Mouse (Mus musculus) cerebellum, adult 11-12 months (tissue): Measurements from ENCODE around the gene Ntn4.
A peak's percentile ranks its signal among the peaks of the same experiment; 100 is the strongest.

Experiments used
- DNase-seq: peaks from one replicate; pipeline ENCODE4 v3.0.0; 2022

Ntn4 gene

GRCm38 (mm10) chr10:93640521-93640952 is at the start of gene Ntn4:
Gene Ntn4 (plus strand): TSS chr10:93640681.
- no peak for DNase-seq

- peak; percentile 39 for DNase-seq
These were observed 48.0 kb upstream of the Ntn4 start for GRCm38 (mm10) chr10:93592456-93592855.

GRCm38 (mm10) chr10:93594022-93594482 is 46.4 kb upstream of the Ntn4 start:
- peak; percentile 88 for DNase-seq

GRCm38 (mm10) chr10:93595831-93596230 is 44.6 kb upstream of the Ntn4 start:
- DNase-seq, result no peak

- no peak for DNase-seq
These were observed 43.8 kb upstream of the Ntn4 start for GRCm38 (mm10) chr10:93596641-93597040.

- no peak for DNase-seq
These were observed 38.2 kb upstream of the Ntn4 start for GRCm38 (mm10) chr10:93602309-93602708.

GRCm38 (mm10) chr10:93603256-93603655 is 37.2 kb upstream of the Ntn4 start:
- DNase-seq, result no peak

- no peak for DNase-seq
These were observed 34.2 kb upstream of the Ntn4 start for GRCm38 (mm10) chr10:93606326-93606725.

GRCm38 (mm10) chr10:93608051-93608450 is 32.4 kb upstream of the Ntn4 start:
- DNase-seq, result no peak

- no peak for DNase-seq
These were observed 31.2 kb upstream of the Ntn4 start for GRCm38 (mm10) chr10:93609236-93609635.

GRCm38 (mm10) chr10:93610896-93611295 is 29.6 kb upstream of the Ntn4 start:
- no peak for DNase-seq

GRCm38 (mm10) chr10:93611419-93612007 is 29.0 kb upstream of the Ntn4 start:
- DNase-seq, result peak; percentile 50

- DNase-seq, result no peak
These were observed 25.6 kb upstream of the Ntn4 start for GRCm38 (mm10) chr10:93614850-93615249.

GRCm38 (mm10) chr10:93620438-93621179 is 19.9 kb upstream of the Ntn4 start:
- DNase-seq, result no peak

GRCm38 (mm10) chr10:93623725-93624124 is 16.8 kb upstream of the Ntn4 start:
- no peak for DNase-seq

- no peak for DNase-seq
These were observed 16.3 kb upstream of the Ntn4 start for GRCm38 (mm10) chr10:93624151-93624550.

- DNase-seq, result no peak
These were observed 10.2 kb upstream of the Ntn4 start for GRCm38 (mm10) chr10:93630310-93630709.

- DNase-seq, result no peak
These were observed 8.4 kb upstream of the Ntn4 start for GRCm38 (mm10) chr10:93632086-93632485.

- DNase-seq, result peak; percentile 94
These were observed 6.9 kb upstream of the Ntn4 start for GRCm38 (mm10) chr10:93633563-93633962.

- no peak for DNase-seq
These were observed 6.5 kb upstream of the Ntn4 start for GRCm38 (mm10) chr10:93633971-93634370.

- DNase-seq, result peak; percentile 63
These were observed 4.5 kb upstream of the Ntn4 start for GRCm38 (mm10) chr10:93635941-93636340.

- peak; percentile 77 for DNase-seq
These were observed 706 bp downstream of the Ntn4 start for GRCm38 (mm10) chr10:93640953-93641820.
